Mouse (Mus musculus): Measurements from ENCODE around the gene Npy. TPM values are rescaled to one million over a fixed set of nuclear protein-coding genes. Genes with fewer than 3 reads are reported as not detected.

The Npy gene
- polyA plus RNA-seq, 1 experiment: 18.1 TPM

- WGBS: 20% methylated on average over 15 of the region's 15 CpGs
- peaks cover 26% of the 10 kb centered on the region for H3K27me3 ChIP-seq (ENCODE audit: control insufficient read depth, insufficient read depth, low read length)
Measured at GRCm38 (mm10) chr6:49823371-49823770, 861 bp downstream of the Npy start.

GRCm38 (mm10) chr6:49823821-49824220 is 1.3 kb downstream of the Npy start:
- no peak overlapping the region for H3K27ac ChIP-seq (ENCODE audit: insufficient read depth, low read depth, low read length)
- no peak for TF ChIP-seq CTCF (IDR thresholded peaks at IDR 0.05; ENCODE audit: extremely low read depth, insufficient read length, insufficient replicate concordance, low read depth, low read length)
- TF ChIP-seq POLR2A (IDR thresholded peaks at IDR 0.05; ENCODE audit: low read depth, low read length): no peak
- peaks cover 26% of the 10 kb centered on the region for H3K27me3 ChIP-seq (ENCODE audit: control insufficient read depth, insufficient read depth, low read length)
- no peaks in the 10 kb centered on the region for H3K36me3 ChIP-seq (ENCODE audit: control insufficient read depth, insufficient read depth, low read length)
- H3K4me3 ChIP-seq (ENCODE audit: low read depth, low read length): no peak overlapping the region
- WGBS: 25% methylated on average over 2 of the region's 2 CpGs
- 0 out of 2 replicates have a peak, but pooled peaks cover 2% of the 10 kb centered on the region for H3K4me1 ChIP-seq (ENCODE audit: control insufficient read depth, insufficient read depth, insufficient read length, low read length)

More at GRCm38 (mm10) chr6:49823371-49823770, 861 bp downstream of the Npy start:
- H3K4me3 ChIP-seq (ENCODE audit: low read depth, low read length): no peak overlapping the region
- no peak overlapping the region for H3K27ac ChIP-seq (ENCODE audit: insufficient read depth, low read depth, low read length)
- no peak for TF ChIP-seq POLR2A (IDR thresholded peaks at IDR 0.05; ENCODE audit: low read depth, low read length)
- TF ChIP-seq CTCF (IDR thresholded peaks at IDR 0.05; ENCODE audit: extremely low read depth, insufficient read length, insufficient replicate concordance, low read depth, low read length): no peak
- 0 out of 2 replicates have a peak, but pooled peaks cover 2% of the 10 kb centered on the region for H3K4me1 ChIP-seq (ENCODE audit: control insufficient read depth, insufficient read depth, insufficient read length, low read length)
- H3K36me3 ChIP-seq (ENCODE audit: control insufficient read depth, insufficient read depth, low read length): no peaks in the 10 kb centered on the region

- TF ChIP-seq CTCF (IDR thresholded peaks at IDR 0.05; ENCODE audit: extremely low read depth, insufficient read length, insufficient replicate concordance, low read depth, low read length): no peak
- TF ChIP-seq POLR2A (IDR thresholded peaks at IDR 0.05; ENCODE audit: low read depth, low read length): no peak
- WGBS: 64% methylated on average over 2 of the region's 2 CpGs
- H3K4me3 ChIP-seq (ENCODE audit: low read depth, low read length): no peak overlapping the region
- H3K36me3 ChIP-seq (ENCODE audit: control insufficient read depth, insufficient read depth, low read length): no peaks in the 10 kb centered on the region
- H3K27me3 ChIP-seq (ENCODE audit: control insufficient read depth, insufficient read depth, low read length): no peaks in the 10 kb centered on the region
- H3K27ac ChIP-seq (ENCODE audit: insufficient read depth, low read depth, low read length): no peak overlapping the region
- H3K4me1 ChIP-seq (ENCODE audit: control insufficient read depth, insufficient read depth, insufficient read length, low read length): no peaks in the 10 kb centered on the region
Measured at GRCm38 (mm10) chr6:49831579-49831978, 9.1 kb downstream of the Npy start.

GRCm38 (mm10) chr6:49856830-49857229 is 34.3 kb downstream of the Npy start:
- Histone ChIP-seq H3K4me3 (ENCODE audit: low read depth, low read length) (no peak overlapping the region), H3K36me3 (ENCODE audit: control insufficient read depth, insufficient read depth, low read length) (no peaks in the 10 kb centered on the region), H3K27me3 (ENCODE audit: control insufficient read depth, insufficient read depth, low read length) (no peaks in the 10 kb centered on the region), H3K27ac (ENCODE audit: insufficient read depth, low read depth, low read length) (no peak overlapping the region), H3K4me1 (ENCODE audit: control insufficient read depth, insufficient read depth, insufficient read length, low read length) (no peaks in the 10 kb centered on the region)
- 54% methylated on average over 2 of the region's 2 CpGs for WGBS
- TF ChIP-seq POLR2A (IDR thresholded peaks at IDR 0.05; ENCODE audit: low read depth, low read length) (no peak), CTCF (IDR thresholded peaks at IDR 0.05; ENCODE audit: extremely low read depth, insufficient read length, insufficient replicate concordance, low read depth, low read length) (no peak)

- Histone ChIP-seq H3K36me3 (ENCODE audit: control insufficient read depth, insufficient read depth, low read length) (no peaks in the 10 kb centered on the region), H3K27me3 (ENCODE audit: control insufficient read depth, insufficient read depth, low read length) (no peaks in the 10 kb centered on the region), H3K27ac (ENCODE audit: insufficient read depth, low read depth, low read length) (no peak overlapping the region), H3K4me1 (ENCODE audit: control insufficient read depth, insufficient read depth, insufficient read length, low read length) (no peaks in the 10 kb centered on the region), H3K4me3 (ENCODE audit: low read depth, low read length) (no peak overlapping the region)
- 60% methylated on average over 6 of the region's 6 CpGs for WGBS
- TF ChIP-seq POLR2A (IDR thresholded peaks at IDR 0.05; ENCODE audit: low read depth, low read length) (no peak), CTCF (IDR thresholded peaks at IDR 0.05; ENCODE audit: extremely low read depth, insufficient read length, insufficient replicate concordance, low read depth, low read length) (no peak)
Measured at GRCm38 (mm10) chr6:49867571-49867970, 45.1 kb downstream of the Npy start.

- Histone ChIP-seq H3K4me1 (ENCODE audit: control insufficient read depth, insufficient read depth, insufficient read length, low read length) (no peaks in the 10 kb centered on the region), H3K27ac (ENCODE audit: insufficient read depth, low read depth, low read length) (no peak overlapping the region), H3K36me3 (ENCODE audit: control insufficient read depth, insufficient read depth, low read length) (no peaks in the 10 kb centered on the region), H3K4me3 (ENCODE audit: low read depth, low read length) (no peak overlapping the region), H3K27me3 (ENCODE audit: control insufficient read depth, insufficient read depth, low read length) (no peaks in the 10 kb centered on the region)
- TF ChIP-seq CTCF (IDR thresholded peaks at IDR 0.05; ENCODE audit: extremely low read depth, insufficient read length, insufficient replicate concordance, low read depth, low read length) (no peak), POLR2A (IDR thresholded peaks at IDR 0.05; ENCODE audit: low read depth, low read length) (no peak)
- WGBS: 84% methylated on average over 6 of the region's 6 CpGs
Measured at GRCm38 (mm10) chr6:49871071-49871470, 48.6 kb downstream of the Npy start.

- 87% methylated on average over 1 of the region's 1 CpGs for WGBS
- Histone ChIP-seq H3K4me1 (ENCODE audit: control insufficient read depth, insufficient read depth, insufficient read length, low read length) (no peaks in the 10 kb centered on the region), H3K4me3 (ENCODE audit: low read depth, low read length) (no peak overlapping the region), H3K27me3 (ENCODE audit: control insufficient read depth, insufficient read depth, low read length) (no peaks in the 10 kb centered on the region), H3K36me3 (ENCODE audit: control insufficient read depth, insufficient read depth, low read length) (no peaks in the 10 kb centered on the region), H3K27ac (ENCODE audit: insufficient read depth, low read depth, low read length) (no peak overlapping the region)
- TF ChIP-seq CTCF (IDR thresholded peaks at IDR 0.05; ENCODE audit: extremely low read depth, insufficient read length, insufficient replicate concordance, low read depth, low read length): no peak
Measured at GRCm38 (mm10) chr6:49873556-49873955, 51.0 kb downstream of the Npy start.

- WGBS: 70% methylated on average over 2 of the region's 2 CpGs
- TF ChIP-seq POLR2A (IDR thresholded peaks at IDR 0.05; ENCODE audit: low read depth, low read length): no peak
Measured at GRCm38 (mm10) chr6:49875160-49875559, 52.6 kb downstream of the Npy start.

More at GRCm38 (mm10) chr6:49875160-49875559, 52.6 kb downstream of the Npy start:
- H3K27me3 ChIP-seq (ENCODE audit: control insufficient read depth, insufficient read depth, low read length): no peaks in the 10 kb centered on the region
- H3K36me3 ChIP-seq (ENCODE audit: control insufficient read depth, insufficient read depth, low read length): no peaks in the 10 kb centered on the region
- no peak overlapping the region for H3K27ac ChIP-seq (ENCODE audit: insufficient read depth, low read depth, low read length)
- H3K4me3 ChIP-seq (ENCODE audit: low read depth, low read length): no peak overlapping the region
- no peaks in the 10 kb centered on the region for H3K4me1 ChIP-seq (ENCODE audit: control insufficient read depth, insufficient read depth, insufficient read length, low read length)

Measured in small intestine, adult 2 months (tissue).